Mouse (Mus musculus) bone marrow, adult 2 months (tissue): ENCODE results near the gene Abr. TPM values are rescaled to one million over a fixed set of nuclear protein-coding genes. Genes with fewer than 3 reads are reported as not detected.
A peak's percentile ranks its signal among the peaks of the same experiment; 100 is the strongest.

ENCODE experiments used
- H3K27ac ChIP-seq: fragments of 200-500 bp; 2 replicates; pipeline ENCODE4 v1.5.1; 2012; ENCODE audit warnings: low read depth, mild to moderate bottlenecking, control low read depth, inconsistent platforms, low read length; ENCODE audit not compliant: control insufficient read depth, poor library complexity, insufficient read depth
- H3K4me1 ChIP-seq: fragments of 200-500 bp; 2 replicates; pipeline ENCODE4 v1.6.1; 2011; ENCODE audit warnings: low read length; ENCODE audit not compliant: control insufficient read depth, insufficient read depth
- H3K4me3 ChIP-seq: fragments of 200-500 bp; replicated peaks from 2 replicates; pipeline ENCODE3; 2011; ENCODE audit warnings: mild to moderate bottlenecking, low read depth, low read length, control low read depth; ENCODE audit not compliant: control insufficient read depth
- CTCF ChIP-seq: fragments of 200-500 bp; IDR thresholded peaks from 2 replicates; pipeline ENCODE4 v1.5.1; 2011; ENCODE audit warnings: low read length, control low read depth; ENCODE audit not compliant: control insufficient read depth, insufficient read depth
- POLR2A ChIP-seq: fragments of 200-500 bp; IDR thresholded peaks from 2 replicates; pipeline ENCODE4 v1.6.1; 2011; ENCODE audit warnings: low read depth, mild to moderate bottlenecking, control low read depth, low read length, borderline replicate concordance; ENCODE audit not compliant: control insufficient read depth
- WGBS: fragments of 180-500 bp; shearing (Covaris S2); methylation state at CpG from one replicate; pipeline ENCODE4 v1.1.7; 2018; 5-methylcytosine and 5-hydroxymethylcytosine counted together
- polyA plus RNA-seq: library from polyadenylated mRNA; stranded (reverse); fragments of >200 nt; gene quantifications from 2 replicates; pipeline ENCODE4 v1.2.4, GENCODE M21; 2011; ENCODE audit warnings: low replicate concordance; ENCODE audit not compliant: missing spikeins, insufficient read depth, insufficient read length

Abr gene
- polyA plus RNA-seq, 1 experiment: 43.0 TPM

GRCm38 (mm10) chr11:76652838-76653334 lies 30.8 kb upstream of the Abr start:
- Histone ChIP-seq H3K4me1 (no peaks in the 10 kb centered on the region; the same call in 1 of the 2 replicates), H3K27ac (no peak overlapping the region), H3K4me3 (no peak overlapping the region)
- WGBS: 48% methylated on average over 3 of the region's 3 CpGs
- TF ChIP-seq CTCF (no peak), POLR2A (no peak)

GRCm38 (mm10) chr11:76650862-76651560 lies 28.9 kb upstream of the Abr start:
- Histone ChIP-seq H3K4me3 (no peak overlapping the region), H3K27ac (no peak overlapping the region), H3K4me1 (no peaks in the 10 kb centered on the region; the same call in 1 of the 2 replicates)
- no peak for TF ChIP-seq CTCF
- no peak for TF ChIP-seq POLR2A
- 64% methylated on average over 14 of the region's 14 CpGs for WGBS

GRCm38 (mm10) chr11:76647500-76647899 lies 25.4 kb upstream of the Abr start:
- 2% methylated on average over 9 of the region's 9 CpGs for WGBS
- H3K27ac ChIP-seq: no peak overlapping the region
- no peaks in the 10 kb centered on the region; the same call in none of the 2 replicates for H3K4me1 ChIP-seq
- TF ChIP-seq POLR2A (no peak), CTCF (peak; percentile 86)
- H3K4me3 ChIP-seq: no peak overlapping the region

- TF ChIP-seq POLR2A (no peak), CTCF (0 out of 2 replicates have a peak, but pooled peaks have one; percentile 4)
Observed at GRCm38 (mm10) chr11:76647062-76647461, 24.9 kb upstream of the Abr start.

GRCm38 (mm10) chr11:76645955-76646354 lies 23.8 kb upstream of the Abr start:
- Histone ChIP-seq H3K4me1 (no peaks in the 10 kb centered on the region; the same call in none of the 2 replicates), H3K4me3 (no peak overlapping the region), H3K27ac (no peak overlapping the region)
- under 1% methylated on average over 19 of the region's 19 CpGs for WGBS
- TF ChIP-seq CTCF: peak; percentile 95
- 0 out of 2 replicates have a peak, but pooled peaks have one; percentile 26 for TF ChIP-seq POLR2A

More at GRCm38 (mm10) chr11:76647062-76647461, 24.9 kb upstream of the Abr start:
- H3K4me3 ChIP-seq: no peak overlapping the region
- H3K4me1 ChIP-seq: no peaks in the 10 kb centered on the region; the same call in none of the 2 replicates
- 22% methylated on average over 7 of the region's 7 CpGs for WGBS
- no peak overlapping the region for H3K27ac ChIP-seq

GRCm38 (mm10) chr11:76645036-76645435 lies 22.9 kb upstream of the Abr start:
- no peaks in the 10 kb centered on the region; the same call in none of the 2 replicates for H3K4me1 ChIP-seq
- no peak for TF ChIP-seq CTCF
- no peak for TF ChIP-seq POLR2A
- H3K27ac ChIP-seq: no peak overlapping the region
- WGBS: 3% methylated on average over 9 of the region's 9 CpGs
- no peak overlapping the region for H3K4me3 ChIP-seq

GRCm38 (mm10) chr11:76644257-76644656 lies 22.1 kb upstream of the Abr start:
- Histone ChIP-seq H3K4me3 (no peak overlapping the region), H3K27ac (no peak overlapping the region), H3K4me1 (no peaks in the 10 kb centered on the region; the same call in none of the 2 replicates)
- TF ChIP-seq CTCF (no peak), POLR2A (no peak)
- WGBS: 66% methylated on average over 6 of the region's 6 CpGs

- 63% methylated on average over 4 of the region's 4 CpGs for WGBS
- TF ChIP-seq CTCF (no peak), POLR2A (no peak)
Observed at GRCm38 (mm10) chr11:76640231-76640630, 18.1 kb upstream of the Abr start.

More at GRCm38 (mm10) chr11:76640231-76640630, 18.1 kb upstream of the Abr start:
- H3K27ac ChIP-seq: no peak overlapping the region
- no peak overlapping the region for H3K4me3 ChIP-seq
- H3K4me1 ChIP-seq: no peaks in the 10 kb centered on the region; the same call in none of the 2 replicates
